Mouse (Mus musculus): Measurements from ENCODE around the gene Flywch2.

DNA sequence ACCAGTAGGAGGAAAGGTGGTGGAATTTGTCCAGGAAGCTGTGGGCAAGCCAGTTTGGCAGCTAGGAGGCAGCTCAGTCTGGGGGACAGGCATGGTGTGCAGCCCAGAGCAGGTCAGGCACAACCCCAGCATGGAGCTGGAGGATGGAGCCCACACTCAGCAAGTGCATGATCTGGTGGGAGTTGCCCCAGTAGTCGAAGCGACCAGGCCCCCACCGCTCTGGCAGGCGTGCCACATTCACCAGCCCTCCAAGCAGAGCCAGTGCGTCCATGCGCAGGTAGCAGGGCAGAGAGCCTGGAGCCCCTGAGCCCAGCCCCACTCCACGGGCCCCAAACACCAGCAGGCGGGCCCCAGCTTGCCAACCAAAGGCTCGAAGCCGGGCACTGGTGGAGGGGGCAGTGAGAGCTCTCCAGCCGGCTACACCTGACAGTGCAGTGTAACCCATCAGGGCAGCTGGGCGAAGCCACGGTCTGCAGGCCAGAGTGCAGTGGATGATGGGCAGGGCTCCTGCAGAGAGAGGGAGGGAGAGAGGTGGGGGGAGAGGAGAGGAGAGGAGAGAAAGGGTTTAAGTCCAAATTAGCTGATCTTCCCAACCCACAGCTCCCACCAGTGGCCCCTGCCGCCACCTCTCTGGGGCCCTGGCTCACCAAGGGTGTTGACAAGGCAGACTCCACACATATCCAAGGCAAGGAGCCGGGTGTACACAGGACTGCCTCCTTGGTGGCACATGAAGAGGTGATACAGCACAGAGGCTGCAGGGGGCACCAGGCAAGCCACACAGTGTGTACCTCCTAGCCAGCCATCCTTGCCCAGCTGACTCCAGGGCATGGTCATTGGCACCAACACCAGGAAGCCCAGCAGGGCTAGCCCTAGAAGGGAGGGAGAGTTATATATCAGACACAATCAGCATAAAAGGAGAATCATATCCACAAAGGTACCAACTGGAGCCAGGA lies 48.1 kb downstream of the Flywch2 start:
- TF ChIP-seq CTCF (IDR thresholded peaks at IDR 0.05 in 2 of 3, conservative IDR thresholded peaks at IDR 0.05 in 1 of 3; ENCODE audit: control insufficient read depth in 1 of 3, insufficient read depth in 1 of 3, low read depth in 2 of 3, low read length in 3 of 3, poor library complexity in 1 of 3, severe bottlenecking in 1 of 3), result peak; percentile 20 to 23 (median 22); a peak in 3 of 6 replicates
- no peak for TF ChIP-seq GABPA (IDR thresholded peaks at IDR 0.05; ENCODE audit: low read depth, low read length)
- TF ChIP-seq POLR2A (IDR thresholded peaks at IDR 0.05; ENCODE audit: control insufficient read depth in 1 of 2, insufficient read depth in 1 of 2, low read depth in 1 of 2, low read length in 2 of 2, poor library complexity in 1 of 2), result no peak
- no peak for TF ChIP-seq CHD2 (IDR thresholded peaks at IDR 0.05; ENCODE audit: low read length)
- no peak for TF ChIP-seq MAZ (IDR thresholded peaks at IDR 0.05; ENCODE audit: low read depth, low read length)
- no peak for TF ChIP-seq ETS1 (IDR thresholded peaks at IDR 0.05; ENCODE audit: low read depth, low read length)
- no peak for TF ChIP-seq NELFE (IDR thresholded peaks at IDR 0.05; ENCODE audit: low read depth, low read length)
- no peak for TF ChIP-seq EP300 (IDR thresholded peaks at IDR 0.05; ENCODE audit: low read depth in 1 of 2, low read length in 2 of 2)
- TF ChIP-seq HCFC1 (IDR thresholded peaks at IDR 0.05; ENCODE audit: low read depth, low read length), result no peak
- no peak for TF ChIP-seq GATA1 (IDR thresholded peaks at IDR 0.05; ENCODE audit: low read depth, low read length)

Measured in MEL (cell line).